Mouse (Mus musculus) frontal cortex, postnatal 14 days (tissue): ENCODE data around the gene Disp1.

Experiments
- DNase-seq, 2 experiments: peaks; one replicate each; pipeline ENCODE4 v3.0.0; 2022; ENCODE audit warnings: low spot score in 2 of 2

Disp1 gene

GRCm38 (mm10) chr1:183040847-183041382, 180.4 kb downstream of the Disp1 start:
- DNase-seq = no peak

- no peak for DNase-seq
Observed at GRCm38 (mm10) chr1:183039881-183040708, 181.2 kb downstream of the Disp1 start.

GRCm38 (mm10) chr1:183039404-183039803, 181.9 kb downstream of the Disp1 start:
- no peak for DNase-seq
